Mouse (Mus musculus) myocyte (in vitro differentiated cells): ENCODE results near the gene Ncf4. TPM values are rescaled to one million over a fixed set of nuclear protein-coding genes. Genes with fewer than 3 reads are reported as not detected.

Source experiments
- H3K27me3 ChIP-seq: one replicate; pipeline ENCODE4 v1.6.1; 2011; ENCODE audit not compliant: control insufficient read depth, insufficient read depth, insufficient read length
- H3K36me3 ChIP-seq: one replicate; pipeline ENCODE4 v1.6.1; 2011; ENCODE audit not compliant: control insufficient read depth, insufficient read depth
- H3K4me2 ChIP-seq: one replicate; pipeline ENCODE4 v1.6.1; 2011; ENCODE audit warnings: low read depth, control low read depth
- H3K4me3 ChIP-seq: one replicate; pipeline ENCODE4 v1.5.1; 2011; ENCODE audit warnings: mild to moderate bottlenecking, control low read depth, moderate library complexity
- H3K79me2 ChIP-seq: one replicate; pipeline ENCODE4 v1.6.1; 2011; ENCODE audit not compliant: control insufficient read depth, insufficient read depth
- H3ac ChIP-seq: one replicate; pipeline ENCODE4 v1.6.1; 2011; ENCODE audit not compliant: control insufficient read depth, insufficient read length
- CEBPB ChIP-seq: IDR thresholded peaks from 2 replicates; pipeline ENCODE4 v1.6.1; 2011; ENCODE audit warnings: mild to moderate bottlenecking, moderate library complexity; ENCODE audit not compliant: poor library complexity, insufficient read depth, severe bottlenecking
- E2F4 ChIP-seq: IDR thresholded peaks from one replicate; pipeline ENCODE4 v1.6.1; 2011; ENCODE audit warnings: mild to moderate bottlenecking, control low read depth, moderate library complexity; ENCODE audit not compliant: insufficient read depth
- MAX ChIP-seq: IDR thresholded peaks from one replicate; pipeline ENCODE4 v1.6.1; 2011; ENCODE audit warnings: low read depth, mild to moderate bottlenecking, control low read depth
- MYOD1 ChIP-seq, 3 experiments: IDR thresholded peaks; one replicate each; pipeline ENCODE4 v1.6.1; 2011; ENCODE audit warnings: control low read depth in 2 of 3, low read depth in 2 of 3, mild to moderate bottlenecking in 2 of 3, moderate library complexity in 1 of 3; ENCODE audit not compliant: insufficient read length in 2 of 3, control insufficient read depth in 1 of 3
- MYOG ChIP-seq, 3 experiments: IDR thresholded peaks; one replicate each; pipeline ENCODE4 v1.6.1; 2011; ENCODE audit warnings: control low read depth in 2 of 3, low read depth in 2 of 3, mild to moderate bottlenecking in 2 of 3; ENCODE audit not compliant: insufficient read length in 2 of 3, control insufficient read depth in 1 of 3, insufficient read depth in 1 of 3
- POLR2A ChIP-seq: IDR thresholded peaks from one replicate; pipeline ENCODE4 v1.6.1; 2011; ENCODE audit warnings: low read depth, mild to moderate bottlenecking, control low read depth, moderate library complexity; ENCODE audit not compliant: insufficient read length
- POLR2AphosphoS2 ChIP-seq: IDR thresholded peaks from one replicate; pipeline ENCODE4 v1.6.1; 2011; ENCODE audit warnings: low read depth, control low read depth; ENCODE audit not compliant: insufficient read length
- REST ChIP-seq: IDR thresholded peaks from one replicate; pipeline ENCODE4 v1.6.1; 2011; ENCODE audit warnings: mild to moderate bottlenecking, control low read depth, moderate library complexity; ENCODE audit not compliant: insufficient read depth, insufficient read length
- SRF ChIP-seq: IDR thresholded peaks from one replicate; pipeline ENCODE4 v1.6.1; 2011; ENCODE audit warnings: low read depth; ENCODE audit not compliant: control insufficient read depth, insufficient read length
- TCF12 ChIP-seq: IDR thresholded peaks from one replicate; pipeline ENCODE4 v1.6.1; 2011; ENCODE audit warnings: mild to moderate bottlenecking, control low read depth; ENCODE audit not compliant: poor library complexity, insufficient read depth, severe bottlenecking
- TCF3 ChIP-seq: IDR thresholded peaks from one replicate; pipeline ENCODE4 v1.6.1; 2011; ENCODE audit warnings: low read depth, control low read depth; ENCODE audit not compliant: insufficient read length
- USF1 ChIP-seq: IDR thresholded peaks from one replicate; pipeline ENCODE4 v1.6.1; 2011; ENCODE audit warnings: low read depth, mild to moderate bottlenecking, control low read depth, moderate library complexity
- polyA plus RNA-seq: library from polyadenylated mRNA; unstranded; fragments of >200 nt; fragmentation: generic; extraction: Trizol; gene quantifications from one replicate; pipeline ENCODE4 v1.2.1, GENCODE M21; 2012; ENCODE audit warnings: missing spikeins

The Ncf4 gene
- 0.79 TPM for polyA plus RNA-seq

DNA sequence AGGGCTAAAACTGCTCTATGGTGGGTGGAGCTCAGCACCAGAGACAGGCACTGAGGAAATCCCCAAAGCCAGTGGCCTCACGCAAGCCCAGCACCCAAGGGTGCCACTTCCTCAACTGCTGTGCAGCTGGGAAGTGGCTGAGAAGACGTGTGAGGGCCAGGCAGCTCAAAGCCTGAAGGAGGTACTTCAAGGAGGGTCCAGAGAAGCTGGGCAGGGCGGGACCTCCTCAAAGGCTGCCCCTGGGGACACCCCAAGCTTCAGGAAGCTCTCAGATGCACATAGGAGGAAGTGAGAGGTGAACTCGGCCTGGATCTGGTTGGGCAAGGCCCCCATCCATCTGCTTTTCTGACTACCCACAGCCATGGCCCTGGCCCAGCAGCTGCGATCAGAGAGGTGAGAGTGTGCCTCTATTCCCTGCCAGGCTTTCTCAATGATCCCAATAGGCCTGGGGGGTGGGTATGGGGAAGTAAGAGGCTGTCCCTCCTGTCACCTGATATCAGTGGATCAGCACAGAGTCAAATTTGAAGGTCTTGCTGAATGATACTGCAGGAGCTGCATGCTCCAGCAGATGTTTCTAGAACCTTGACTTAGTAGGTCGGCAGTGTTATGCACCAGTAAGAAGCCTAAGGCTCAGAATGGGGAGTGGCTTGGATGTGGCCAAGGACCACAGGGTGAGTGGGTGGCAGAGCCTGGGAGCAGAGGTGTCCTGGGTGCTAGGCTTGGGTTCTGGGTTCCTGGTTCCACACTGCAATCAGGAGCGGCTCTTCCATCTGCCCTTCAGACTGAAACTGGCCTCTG, at the start of gene Ncf4:
TSS of gene Ncf4 (plus strand) at position 107 of the 798 bp plus-strand sequence.
- H3K4me2 ChIP-seq, result no peak within 1 kb of the TSS
- no peak within 1 kb of the TSS for H3ac ChIP-seq
- peaks cover 69% of the 10 kb centered on the region for H3K27me3 ChIP-seq

GRCm38 (mm10) chr15:78195096-78195880, 49.3 kb upstream of the Ncf4 start:
- H3K79me2 ChIP-seq, result no peaks in the 10 kb centered on the region
- H3K4me3 ChIP-seq, result no peak overlapping the region
- H3K36me3 ChIP-seq, result no peaks in the 10 kb centered on the region
- H3K4me2 ChIP-seq, result no peak overlapping the region
- H3K27me3 ChIP-seq, result peaks cover 89% of the 10 kb centered on the region
- no peak overlapping the region for H3ac ChIP-seq
- TF ChIP-seq MYOD1 (IDR thresholded peaks at IDR 0.05; ENCODE audit: control insufficient read depth in 1 of 3, insufficient read length in 2 of 3, low read depth in 2 of 3), result peak in 1 of 3 experiments; percentile 5
- no peak for TF ChIP-seq TCF12

More for the DNA sequence above, at the start of gene Ncf4:
- no peaks in the 10 kb centered on the region for H3K36me3 ChIP-seq
- TF ChIP-seq USF1 (no peak), MAX (no peak), MYOG (IDR thresholded peaks at IDR 0.05; ENCODE audit: control insufficient read depth in 1 of 3, insufficient read depth in 1 of 3, insufficient read length in 2 of 3, low read depth in 2 of 3) (no peak), TCF12 (no peak), E2F4 (no peak), TCF3 (no peak)
- H3K4me3 ChIP-seq, result no peak within 1 kb of the TSS
- H3K79me2 ChIP-seq, result no peaks in the 10 kb centered on the region

- TF ChIP-seq TCF12 (no peak), MYOG (IDR thresholded peaks at IDR 0.05; ENCODE audit: control insufficient read depth in 1 of 3, insufficient read depth in 1 of 3, insufficient read length in 2 of 3, low read depth in 2 of 3) (peak in 1 of 3 experiments; percentile 2), MYOD1 (IDR thresholded peaks at IDR 0.05; ENCODE audit: control insufficient read depth in 1 of 3, insufficient read length in 2 of 3, low read depth in 2 of 3) (peak in 1 of 3 experiments; percentile 62)
- H3ac ChIP-seq, result no peak overlapping the region
- H3K79me2 ChIP-seq, result no peaks in the 10 kb centered on the region
Measured at GRCm38 (mm10) chr15:78204053-78204847, 40.4 kb upstream of the Ncf4 start.

GRCm38 (mm10) chr15:78205192-78205591, 39.4 kb upstream of the Ncf4 start:
- Histone ChIP-seq H3ac (no peak overlapping the region), H3K4me3 (no peak overlapping the region), H3K79me2 (no peaks in the 10 kb centered on the region), H3K4me2 (peak overlapping the region; percentile 51), H3K27me3 (peaks cover 44% of the 10 kb centered on the region), H3K36me3 (no peaks in the 10 kb centered on the region)
- TF ChIP-seq SRF, result no peak
- no peak for TF ChIP-seq MAX
- no peak for TF ChIP-seq USF1
- no peak for TF ChIP-seq E2F4
- TF ChIP-seq CEBPB, result no peak
- TF ChIP-seq POLR2A, result no peak
- TF ChIP-seq MYOG (IDR thresholded peaks at IDR 0.05; ENCODE audit: control insufficient read depth in 1 of 3, insufficient read depth in 1 of 3, insufficient read length in 2 of 3, low read depth in 2 of 3), result peak; percentile 71 to 98 (median 95)
- peak; percentile 85 for TF ChIP-seq TCF12
- TF ChIP-seq REST, result no peak
- TF ChIP-seq TCF3, result peak; percentile 77
- peak; percentile 69 to 92 (median 86) for TF ChIP-seq MYOD1 (IDR thresholded peaks at IDR 0.05; ENCODE audit: control insufficient read depth in 1 of 3, insufficient read length in 2 of 3, low read depth in 2 of 3)

More at GRCm38 (mm10) chr15:78204053-78204847, 40.4 kb upstream of the Ncf4 start:
- Histone ChIP-seq H3K27me3 (peaks cover 53% of the 10 kb centered on the region), H3K4me3 (no peak overlapping the region), H3K4me2 (peak overlapping the region; percentile 51), H3K36me3 (no peaks in the 10 kb centered on the region)

DNA sequence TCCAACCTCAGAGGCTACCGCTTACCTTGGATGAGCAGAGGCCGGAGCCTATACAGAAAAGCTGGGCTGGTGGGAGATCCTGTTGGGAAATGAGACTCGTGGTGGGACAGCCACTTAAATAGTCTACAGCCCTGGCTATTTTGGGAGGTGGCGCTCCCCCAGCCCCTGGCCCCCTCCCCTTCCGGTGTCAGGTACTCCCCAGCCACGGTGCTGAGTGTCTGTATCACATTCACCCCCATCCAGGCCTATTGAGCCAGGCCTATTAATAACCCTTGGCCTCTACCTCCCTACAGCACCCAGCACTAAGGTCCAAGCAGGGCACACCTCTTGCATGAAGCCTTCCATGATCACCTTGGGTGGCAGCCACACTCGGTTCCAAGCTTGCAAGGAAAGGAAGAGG, 38.3 kb upstream of the Ncf4 start, which contains the start of gene Pvalb:
TSS of gene Pvalb (minus strand) at position 89 of the 400 bp plus-strand sequence.
- Histone ChIP-seq H3K4me2 (peak within 1 kb of the TSS; percentile 51), H3K27me3 (peaks cover 33% of the 10 kb centered on the region), H3K36me3 (no peaks in the 10 kb centered on the region), H3K4me3 (no peak within 1 kb of the TSS), H3ac (no peak within 1 kb of the TSS), H3K79me2 (no peaks in the 10 kb centered on the region)
- TF ChIP-seq TCF3, result no peak
- no peak for TF ChIP-seq TCF12
- no peak for TF ChIP-seq SRF
- no peak for TF ChIP-seq MYOD1 (IDR thresholded peaks at IDR 0.05; ENCODE audit: control insufficient read depth in 1 of 3, insufficient read length in 2 of 3, low read depth in 2 of 3)
- TF ChIP-seq POLR2AphosphoS2, result no peak
- no peak for TF ChIP-seq CEBPB
- TF ChIP-seq USF1, result no peak
- no peak for TF ChIP-seq MYOG (IDR thresholded peaks at IDR 0.05; ENCODE audit: control insufficient read depth in 1 of 3, insufficient read depth in 1 of 3, insufficient read length in 2 of 3, low read depth in 2 of 3)
- no peak for TF ChIP-seq E2F4
